In the genomic region with DNA sequence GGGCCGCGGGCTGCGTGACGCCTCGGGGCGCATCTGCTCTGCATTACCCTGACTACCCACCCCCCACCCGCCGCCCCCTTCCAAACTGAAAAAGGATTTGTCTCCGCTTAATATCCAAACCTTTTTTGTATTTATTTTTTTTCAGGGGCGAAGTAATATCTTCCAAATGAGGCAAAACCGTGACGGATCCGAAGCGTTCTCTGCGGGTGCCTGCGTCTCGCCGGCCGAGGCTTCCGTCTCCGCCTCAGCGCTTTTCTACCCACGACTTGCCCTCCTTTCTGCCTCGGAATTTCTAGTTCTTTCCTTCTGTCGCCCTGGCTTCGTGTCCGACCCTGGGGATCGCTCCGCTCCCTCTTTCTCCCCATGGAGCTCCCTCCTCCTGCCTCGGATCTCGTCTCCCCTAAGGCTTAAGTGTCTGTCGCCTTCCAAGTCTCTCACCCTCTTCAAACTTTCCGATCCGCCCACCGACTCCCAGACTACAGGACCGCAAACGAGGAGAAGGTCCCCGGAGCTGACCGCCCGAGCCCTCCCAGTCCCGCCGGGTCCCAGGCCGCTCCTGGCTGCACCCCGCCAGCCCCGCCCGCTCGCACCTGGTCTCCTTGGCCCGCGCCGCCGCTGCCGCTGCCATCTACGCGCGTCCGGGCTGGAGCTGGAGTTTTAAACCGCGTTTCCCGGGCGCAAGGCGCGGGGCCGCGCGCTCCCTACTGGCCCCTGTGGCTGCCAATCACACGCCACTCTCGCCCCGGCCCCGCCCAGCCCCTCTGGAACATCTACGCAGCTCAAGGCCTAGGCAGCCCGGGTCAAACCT, we compare ENCODE assay signal across 10 mouse cellular contexts. TPM values are rescaled to one million over a fixed set of nuclear protein-coding genes. Genes with fewer than 3 reads are reported as not detected.
DNase-seq lines count a peak whose midpoint lies in the region; ATAC-seq and TF ChIP-seq lines count a peak whose summit lies in the region.
"Had no signal": no experiment of that assay in that cellular context is flagged by ENCODE, and none has a peak within 500 bp of the region (broad histone marks: within the 10 kb centered on the region; RNA-seq: fewer than 3 reads in every experiment).

TSS of gene Dmbx1 (minus strand) at position 632 of the 808 bp plus-strand sequence.

- H3K36me3 ChIP-seq in E14TG2a.4 (ENCODE audit: insufficient read depth, low read length) = no peaks in the 10 kb centered on the region
- no peaks in the 10 kb centered on the region for H3K36me3 ChIP-seq in forebrain, embryonic 11.5 days (ENCODE audit: control insufficient read depth, insufficient read depth, low read length)
- no peaks in the 10 kb centered on the region for H3K36me3 ChIP-seq in intestine, postnatal 0 days (ENCODE audit: control insufficient read depth, insufficient read depth)

- H3K4me2 ChIP-seq in forebrain, embryonic 11.5 days (ENCODE audit: low read depth, low read length, severe bottlenecking) = peak within 1 kb of the TSS; percentile 61
- H3K4me2 ChIP-seq in intestine, postnatal 0 days (replicated peaks; ENCODE audit: low read depth) = peak within 1 kb of the TSS; percentile 55

- DNase-seq in adrenal gland, postnatal 10 days = peak; percentile 37
- no peak for DNase-seq in adrenal gland, adult 18-20 months (ENCODE audit: low spot score in 2 of 2)
- peak; percentile 85 for DNase-seq in forebrain, embryonic 11.5 days (ENCODE audit: low spot score)
- peak; percentile 23 for DNase-seq in lung, postnatal 36 days
- DNase-seq in B cell, adult 2 months = no peak
- DNase-seq in layer of hippocampus, adult 11-12 months (ENCODE audit: low spot score) = no peak

- no peak for TF ChIP-seq CTCF in E14TG2a.4 (conservative IDR thresholded peaks at IDR 0.05; ENCODE audit: low read length)
- TF ChIP-seq CTCF in intestine, postnatal 0 days (IDR thresholded peaks at IDR 0.05; ENCODE audit: low read depth) = no peak

- under 1% methylated on average over 70 of the region's 71 CpGs for WGBS in forebrain, embryonic 11.5 days
- WGBS in intestine, postnatal 0 days = 1% methylated on average over 71 of the region's 71 CpGs

- H3K27me3 ChIP-seq in E14TG2a.4 (ENCODE audit: insufficient read depth, low read length) = peaks cover 100% of the 10 kb centered on the region
- H3K27me3 ChIP-seq in forebrain, embryonic 11.5 days (ENCODE audit: control insufficient read depth, insufficient read depth, low read length) = peaks cover 95% of the 10 kb centered on the region
- H3K27me3 ChIP-seq in intestine, postnatal 0 days (replicated peaks; ENCODE audit: control insufficient read depth, insufficient read depth, low read length) = peaks cover 98% of the 10 kb centered on the region

- peak; percentile 66 for ATAC-seq in forebrain, embryonic 11.5 days (replicated peaks; ENCODE audit: low FRiP score)
- no peak for ATAC-seq in intestine, postnatal 0 days

- no peak within 1 kb of the TSS for H3K9ac ChIP-seq in forebrain, embryonic 11.5 days (ENCODE audit: low read length)
- H3K9ac ChIP-seq in intestine, postnatal 0 days (ENCODE audit: low read depth, low read length) = no peak within 1 kb of the TSS

- no peaks in the 10 kb centered on the region for H3K9me3 ChIP-seq in E14TG2a.4 (ENCODE audit: low read length)
- no peaks in the 10 kb centered on the region for H3K9me3 ChIP-seq in forebrain, embryonic 11.5 days (ENCODE audit: control insufficient read depth, low read length)
- no peaks in the 10 kb centered on the region for H3K9me3 ChIP-seq in intestine, postnatal 0 days (ENCODE audit: control insufficient read depth)

- peak within 1 kb of the TSS; percentile 75 for H3K4me3 ChIP-seq in E14TG2a.4 (replicated peaks; ENCODE audit: low read length)
- H3K4me3 ChIP-seq in forebrain, embryonic 11.5 days (ENCODE audit: low read depth, low read length) = peak within 1 kb of the TSS; percentile 28
- peak within 1 kb of the TSS; percentile 26 for H3K4me3 ChIP-seq in intestine, postnatal 0 days (ENCODE audit: low read depth, low read length)
- H3K4me3 ChIP-seq: erythroblast, embryonic 14.5 days had no signal

- peaks cover 66% of the 10 kb centered on the region for H3K4me1 ChIP-seq in E14TG2a.4 (replicated peaks; ENCODE audit: low read depth, low read length)
- peaks cover 10% of the 10 kb centered on the region for H3K4me1 ChIP-seq in forebrain, embryonic 11.5 days (replicated peaks; ENCODE audit: control insufficient read depth, insufficient read depth, low read length)
- H3K4me1 ChIP-seq in intestine, postnatal 0 days (replicated peaks; ENCODE audit: control insufficient read depth, insufficient read depth, low read length) = no peaks in the 10 kb centered on the region

- no peak within 1 kb of the TSS for H3K27ac ChIP-seq in forebrain, embryonic 11.5 days (ENCODE audit: low read depth, low read length)
- no peak within 1 kb of the TSS for H3K27ac ChIP-seq in intestine, postnatal 0 days (ENCODE audit: low read depth, low read length)

RNA-seq across cellular contexts. Expression of gene Dmbx1, which starts in this region (rescaled TPM):
- not detected for total RNA-seq in adrenal gland, postnatal 10 days (2021)
- total RNA-seq in adrenal gland, adult 18-20 months (2021) = not detected
- polyA plus RNA-seq in forebrain, embryonic 11.5 days (2014; fragmentation: Nextera tagmentation; extraction: Ambion mirVana) = 0.35 and 0.48 TPM in 2 replicates
- polyA plus RNA-seq in intestine, postnatal 0 days (2015; fragmentation: Nextera tagmentation; extraction: Ambion mirVana) = not detected in 2 replicates
- polyA plus RNA-seq: erythroblast, embryonic 14.5 days; spleen, adult 2 months had no signal

Comparison
In these comparisons a context has a peak if more than half of its experiments do, and no peak if none do; other contexts are left out.
1. Peak in DNase-seq in adrenal gland, postnatal 10 days; RNA of the gene not detected or under 1 TPM.
2. Peak in DNase-seq, ATAC-seq, H3K4me3 ChIP-seq and H3K4me2 ChIP-seq in forebrain, embryonic 11.5 days; RNA of the gene not detected or under 1 TPM.